Mouse (Mus musculus): ENCODE results near the gene Entpd7.

Entpd7 gene

GRCm38 (mm10) chr19:43723501-43723900 lies 34.0 kb downstream of the Entpd7 start:
- no peak for DNase-seq (ENCODE audit: low read depth, low spot score)

GRCm38 (mm10) chr19:43724194-43724593 lies 34.7 kb downstream of the Entpd7 start:
- DNase-seq (ENCODE audit: low read depth, low spot score): no peak

- no peak for DNase-seq (ENCODE audit: low read depth, low spot score)
These were observed 35.3 kb downstream of the Entpd7 start for GRCm38 (mm10) chr19:43724821-43725220.

- DNase-seq (ENCODE audit: low read depth, low spot score): no peak
These were observed 37.2 kb downstream of the Entpd7 start for GRCm38 (mm10) chr19:43726510-43727146.

- no peak for DNase-seq (ENCODE audit: low read depth, low spot score)
These were observed 40.0 kb downstream of the Entpd7 start for GRCm38 (mm10) chr19:43729296-43730036.

GRCm38 (mm10) chr19:43730037-43730428 lies 40.6 kb downstream of the Entpd7 start:
- no peak for DNase-seq (ENCODE audit: low read depth, low spot score)

GRCm38 (mm10) chr19:43731157-43731556 lies 41.7 kb downstream of the Entpd7 start:
- DNase-seq (ENCODE audit: low read depth, low spot score): no peak

GRCm38 (mm10) chr19:43738409-43738808 lies 48.9 kb downstream of the Entpd7 start:
- no peak for DNase-seq (ENCODE audit: low read depth, low spot score)

GRCm38 (mm10) chr19:43743401-43743800 lies 53.9 kb downstream of the Entpd7 start:
- no peak for DNase-seq (ENCODE audit: low read depth, low spot score)

- no peak for DNase-seq (ENCODE audit: low read depth, low spot score)
These were observed 56.3 kb downstream of the Entpd7 start for GRCm38 (mm10) chr19:43745740-43746139.

GRCm38 (mm10) chr19:43747877-43748276 lies 58.4 kb downstream of the Entpd7 start:
- no peak for DNase-seq (ENCODE audit: low read depth, low spot score)

- no peak for DNase-seq (ENCODE audit: low read depth, low spot score)
These were observed 60.5 kb downstream of the Entpd7 start for GRCm38 (mm10) chr19:43750008-43750407.

GRCm38 (mm10) chr19:43752489-43753225 lies 63.2 kb downstream of the Entpd7 start, which contains the start of the genes Cutc and Cox15:
TSS of gene Cutc (plus strand) at chr19:43752996.
TSS of gene Cox15 (minus strand) at chr19:43753000.
- peak; percentile 97 for DNase-seq (ENCODE audit: low read depth, low spot score)

GRCm38 (mm10) chr19:43753226-43753835 lies 63.9 kb downstream of the Entpd7 start:
- DNase-seq (ENCODE audit: low read depth, low spot score): peak; percentile 55

- no peak for DNase-seq (ENCODE audit: low read depth, low spot score)
These were observed 64.8 kb downstream of the Entpd7 start for GRCm38 (mm10) chr19:43754237-43754636.

GRCm38 (mm10) chr19:43754872-43755271 lies 65.4 kb downstream of the Entpd7 start:
- DNase-seq (ENCODE audit: low read depth, low spot score): no peak

GRCm38 (mm10) chr19:43760504-43760903 lies 71.0 kb downstream of the Entpd7 start:
- peak; percentile 48 for DNase-seq (ENCODE audit: low read depth, low spot score)

GRCm38 (mm10) chr19:43761543-43762256 lies 72.2 kb downstream of the Entpd7 start:
- DNase-seq (ENCODE audit: low read depth, low spot score): no peak

- no peak for DNase-seq (ENCODE audit: low read depth, low spot score)
These were observed 72.9 kb downstream of the Entpd7 start for GRCm38 (mm10) chr19:43762410-43762809.

- no peak for DNase-seq (ENCODE audit: low read depth, low spot score)
These were observed 77.0 kb downstream of the Entpd7 start for GRCm38 (mm10) chr19:43766451-43766850.

Data from WW6 (cell line).